ENCODE assay signal across 26 mouse cellular contexts in the genomic region with DNA sequence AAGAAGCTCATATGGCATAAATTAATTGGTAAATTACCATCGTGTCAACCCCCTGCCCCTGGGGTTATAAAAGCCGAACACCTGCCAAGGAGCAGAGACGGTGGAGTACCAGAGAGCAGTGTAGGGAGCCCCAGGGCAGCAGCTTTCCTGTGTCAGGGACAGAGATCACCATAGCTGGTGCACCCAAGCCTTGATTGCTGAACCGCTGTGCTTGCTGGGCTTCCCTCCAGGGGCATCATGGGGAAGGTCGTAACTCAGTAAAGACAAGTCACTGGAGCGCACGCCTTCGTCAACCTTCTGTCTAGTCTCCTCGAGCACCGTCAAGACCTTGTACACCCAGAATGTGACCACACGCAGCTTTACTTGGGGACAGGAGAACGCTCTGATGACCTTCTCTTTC.
DNase-seq lines count a peak whose midpoint lies in the region; ATAC-seq lines count a peak whose summit lies in the region.
"Had no signal": no experiment of that assay in that cellular context is flagged by ENCODE, and none has a peak within 500 bp of the region (broad histone marks: within the 10 kb centered on the region; RNA-seq: fewer than 3 reads in every experiment).

No protein-coding gene starts in this region.

- H3K27me3 ChIP-seq in kidney, embryonic 14.5 days (ENCODE audit: control insufficient read depth, insufficient read depth, low read length) = no peaks in the 10 kb centered on the region
- H3K27me3 ChIP-seq in neural tube, embryonic 13.5 days = no peaks in the 10 kb centered on the region
- H3K27me3 ChIP-seq: embryonic facial prominence, embryonic 15.5 days; forebrain, embryonic 15.5 days; heart, embryonic 12.5 days had no signal

- DNase-seq in embryo, embryonic 10.5 days (ENCODE audit: low spot score) = peak; percentile 9
- no peak for DNase-seq in embryo, embryonic 9.5 days (ENCODE audit: extremely low spot score)
- DNase-seq in kidney, postnatal 25 days = no peak
- no peak for DNase-seq in neural tube, embryonic 10.5 days (ENCODE audit: extremely low spot score, low spot score)
- no peak for DNase-seq in urinary bladder, postnatal 36 days (ENCODE audit: low spot score in 2 of 2)
- DNase-seq in thymus, postnatal 25 days = no peak
- DNase-seq: cerebellum, adult 18-20 months; cerebellum, postnatal 25 days; gastrocnemius, postnatal 14 days; heart, adult 18-20 months; heart, postnatal 10 days; kidney, adult 2 months; lung, embryonic 14.5 days; lung, postnatal 36 days; right cerebral cortex, adult 18-20 months; right cerebral cortex, postnatal 4 days; thymus, postnatal 14 days had no signal

- no peaks in the 10 kb centered on the region for H3K36me3 ChIP-seq in kidney, embryonic 14.5 days (ENCODE audit: control insufficient read depth, insufficient read depth, low read length)
- H3K36me3 ChIP-seq in neural tube, embryonic 13.5 days = no peaks in the 10 kb centered on the region
- H3K36me3 ChIP-seq: embryonic facial prominence, embryonic 15.5 days; forebrain, embryonic 15.5 days; heart, embryonic 12.5 days had no signal

- H3K9ac ChIP-seq in kidney, embryonic 14.5 days (ENCODE audit: low read depth, low read length) = no peak overlapping the region
- H3K9ac ChIP-seq in neural tube, embryonic 13.5 days = no peak overlapping the region
- H3K9ac ChIP-seq: embryonic facial prominence, embryonic 15.5 days; forebrain, embryonic 15.5 days; heart, embryonic 12.5 days; liver, embryonic 14.5 days; lung, embryonic 14.5 days had no signal

- H3K27ac ChIP-seq in kidney, embryonic 14.5 days (ENCODE audit: low read depth, low read length) = no peak overlapping the region
- H3K27ac ChIP-seq in neural tube, embryonic 13.5 days (replicated peaks) = no peak overlapping the region
- H3K27ac ChIP-seq: embryonic facial prominence, embryonic 15.5 days; forebrain, embryonic 15.5 days; liver, embryonic 14.5 days had no signal

- ATAC-seq in kidney, embryonic 14.5 days (ENCODE audit: low FRiP score, low TSS enrichment) = peak; percentile 33; the same call in 1 of the 2 replicates
- ATAC-seq in neural tube, embryonic 13.5 days (ENCODE audit: low read depth) = peak; percentile 48; the same call in 1 of the 2 replicates
- ATAC-seq: CD4-positive, CD25-positive, alpha-beta regulatory T cell, adult 4 months; forebrain, embryonic 15.5 days; inflammation-experienced regulatory T-cells, adult 6 months had no signal

- no peak overlapping the region for H3K4me3 ChIP-seq in kidney, embryonic 14.5 days (ENCODE audit: low read length)
- H3K4me3 ChIP-seq in neural tube, embryonic 13.5 days = no peak overlapping the region
- H3K4me3 ChIP-seq: embryonic facial prominence, embryonic 15.5 days; forebrain, embryonic 15.5 days; heart, embryonic 12.5 days had no signal

- WGBS in kidney, embryonic 14.5 days = 34% methylated on average over 12 of the region's 12 CpGs
- 37% methylated on average over 12 of the region's 12 CpGs for WGBS in neural tube, embryonic 13.5 days

- no peaks in the 10 kb centered on the region for H3K4me1 ChIP-seq in kidney, embryonic 14.5 days (ENCODE audit: control insufficient read depth, insufficient read depth, low read length)
- 0 out of 2 replicates have a peak, but pooled peaks cover 6% of the 10 kb centered on the region for H3K4me1 ChIP-seq in neural tube, embryonic 13.5 days (replicated peaks)
- H3K4me1 ChIP-seq: forebrain, embryonic 15.5 days; heart, embryonic 12.5 days had no signal

- H3K4me2 ChIP-seq in kidney, embryonic 14.5 days (replicated peaks; ENCODE audit: low read depth, low read length) = no peak overlapping the region
- no peak overlapping the region for H3K4me2 ChIP-seq in neural tube, embryonic 13.5 days
- H3K4me2 ChIP-seq: embryonic facial prominence, embryonic 15.5 days; forebrain, embryonic 15.5 days; heart, embryonic 12.5 days; lung, embryonic 14.5 days; midbrain, embryonic 11.5 days had no signal

- H3K9me3 ChIP-seq in kidney, embryonic 14.5 days (ENCODE audit: control insufficient read depth, low read length) = peaks cover 2% of the 10 kb centered on the region; the same call in 1 of the 2 replicates
- no peaks in the 10 kb centered on the region for H3K9me3 ChIP-seq in neural tube, embryonic 13.5 days
- H3K9me3 ChIP-seq: embryonic facial prominence, embryonic 15.5 days; forebrain, embryonic 15.5 days had no signal
